Comparison of ENCODE assay signal across 10 mouse cellular contexts in the genomic region with DNA sequence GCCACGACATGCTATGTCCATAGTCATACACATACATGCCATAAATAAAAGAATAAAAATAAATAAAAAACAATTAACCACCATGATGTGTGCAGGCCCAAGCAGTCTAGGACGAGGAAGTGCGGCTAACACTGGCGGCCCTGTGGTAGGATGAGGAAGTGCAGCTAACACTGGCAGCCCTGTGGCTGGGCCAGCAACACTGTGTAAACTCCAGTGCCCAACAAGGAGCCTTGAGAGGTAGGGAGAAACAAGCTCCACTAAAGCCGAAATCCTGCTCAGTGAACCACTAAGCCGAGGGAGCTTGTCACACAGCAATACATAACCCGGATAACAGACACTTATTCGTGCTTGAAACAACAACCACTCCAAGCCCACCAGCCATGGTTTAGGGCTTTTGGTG. TPM values are rescaled to one million over a fixed set of nuclear protein-coding genes. Genes with fewer than 3 reads are reported as not detected.
DNase-seq lines count a peak whose midpoint lies in the region; ATAC-seq lines count a peak whose summit lies in the region.
"Had no signal": no experiment of that assay in that cellular context is flagged by ENCODE, and none has a peak within 500 bp of the region (broad histone marks: within the 10 kb centered on the region; RNA-seq: fewer than 3 reads in every experiment).

No protein-coding gene starts in this region.

- DNase-seq in embryo, embryonic 10 days (ENCODE audit: low spot score) = peak; percentile 25
- DNase-seq in embryo, embryonic 11 days = no peak
- peak; percentile 17 for DNase-seq in midbrain, embryonic 10.5 days (ENCODE audit: low spot score)
- DNase-seq in spleen, postnatal 36 days (ENCODE audit: low spot score in 2 of 2) = no peak
- no peak for DNase-seq in heart, postnatal 25 days (ENCODE audit: low spot score)
- DNase-seq: gastrocnemius, postnatal 25 days had no signal

- H3K27me3 ChIP-seq in midbrain, embryonic 10.5 days (ENCODE audit: low read depth, poor library complexity, severe bottlenecking) = no peaks in the 10 kb centered on the region
- H3K27me3 ChIP-seq in midbrain, embryonic 16.5 days (ENCODE audit: control insufficient read depth, insufficient read depth, low read depth, low read length) = no peaks in the 10 kb centered on the region
- no peaks in the 10 kb centered on the region for H3K27me3 ChIP-seq in kidney, embryonic 15.5 days
- H3K27me3 ChIP-seq: limb, embryonic 13.5 days had no signal

- no peak for ATAC-seq in midbrain, embryonic 16.5 days
- ATAC-seq in kidney, embryonic 15.5 days (replicated peaks; ENCODE audit: low FRiP score) = peak; percentile 79
- ATAC-seq in neutrophil, adult 5-6 weeks (ENCODE audit: extremely low read depth, insufficient number of reproducible peaks, low FRiP score, poor library complexity, severe bottlenecking) = 0 out of 2 replicates have a peak, but pooled peaks have one; percentile 30

- no peaks in the 10 kb centered on the region for H3K9me3 ChIP-seq in midbrain, embryonic 10.5 days (replicated peaks)
- H3K9me3 ChIP-seq in midbrain, embryonic 16.5 days (replicated peaks; ENCODE audit: control insufficient read depth, low read length, poor library complexity, severe bottlenecking) = no peaks in the 10 kb centered on the region
- H3K9me3 ChIP-seq in kidney, embryonic 15.5 days (replicated peaks) = no peaks in the 10 kb centered on the region
- H3K9me3 ChIP-seq: limb, embryonic 13.5 days had no signal

- no peak overlapping the region for H3K4me2 ChIP-seq in midbrain, embryonic 16.5 days (ENCODE audit: low read length)
- H3K4me2 ChIP-seq in kidney, embryonic 15.5 days = no peak overlapping the region
- H3K4me2 ChIP-seq: limb, embryonic 13.5 days had no signal

- no peak overlapping the region for H3K4me3 ChIP-seq in midbrain, embryonic 10.5 days
- no peak overlapping the region for H3K4me3 ChIP-seq in midbrain, embryonic 16.5 days (ENCODE audit: low read depth, low read length)
- no peak overlapping the region for H3K4me3 ChIP-seq in kidney, embryonic 15.5 days (replicated peaks)
- H3K4me3 ChIP-seq: limb, embryonic 13.5 days had no signal

- intact Hi-C loops in heart, postnatal 25 days (cut with DNase I) = no loop called here

- no peak overlapping the region for H3K9ac ChIP-seq in midbrain, embryonic 16.5 days (ENCODE audit: low read depth, low read length)
- no peak overlapping the region for H3K9ac ChIP-seq in kidney, embryonic 15.5 days
- H3K9ac ChIP-seq: limb, embryonic 13.5 days had no signal

- H3K27ac ChIP-seq in midbrain, embryonic 10.5 days (replicated peaks) = no peak overlapping the region
- H3K27ac ChIP-seq in midbrain, embryonic 16.5 days (ENCODE audit: low read length) = no peak overlapping the region
- H3K27ac ChIP-seq in kidney, embryonic 15.5 days = peak overlapping the region; percentile 72
- H3K27ac ChIP-seq: limb, embryonic 13.5 days had no signal

- WGBS in midbrain, embryonic 10.5 days = 93% methylated on average over 8 of the region's 8 CpGs
- 88% methylated on average over 8 of the region's 8 CpGs for WGBS in midbrain, embryonic 16.5 days
- 78% methylated on average over 8 of the region's 8 CpGs for WGBS in kidney, embryonic 15.5 days

- H3K36me3 ChIP-seq in midbrain, embryonic 10.5 days = peaks cover 100% of the 10 kb centered on the region
- H3K36me3 ChIP-seq in midbrain, embryonic 16.5 days (ENCODE audit: control insufficient read depth, insufficient read depth, low read length) = peaks cover 35% of the 10 kb centered on the region
- peaks cover 93% of the 10 kb centered on the region for H3K36me3 ChIP-seq in kidney, embryonic 15.5 days

- H3K4me1 ChIP-seq in midbrain, embryonic 10.5 days = no peaks in the 10 kb centered on the region
- H3K4me1 ChIP-seq in midbrain, embryonic 16.5 days (ENCODE audit: control insufficient read depth, insufficient read depth, low read length) = no peaks in the 10 kb centered on the region
- H3K4me1 ChIP-seq in kidney, embryonic 15.5 days = no peaks in the 10 kb centered on the region
- H3K4me1 ChIP-seq: limb, embryonic 13.5 days had no signal

RNA-seq across cellular contexts. Expression of gene Pum3, which starts 34.1 kb away (rescaled TPM):
- polyA plus RNA-seq in midbrain, embryonic 10.5 days (2016; fragmentation: Nextera tagmentation; extraction: Ambion mirVana) = 77.5 and 83.4 TPM in 2 replicates
- polyA plus RNA-seq in midbrain, embryonic 16.5 days (2015; fragmentation: Nextera tagmentation; extraction: Ambion mirVana) = 52.8 and 55.8 TPM in 2 replicates
- 89.0 and 97.7 TPM in 2 replicates for polyA plus RNA-seq in kidney, embryonic 15.5 days (2015; fragmentation: Nextera tagmentation; extraction: Ambion mirVana)
- 60.9 and 69.7 TPM in 2 replicates for total RNA-seq in neutrophil, adult 5-6 weeks (2017)
- total RNA-seq in heart, postnatal 25 days (2021) = 10 to 100 TPM; 27.0 to 30.9 TPM

Comparison
In these comparisons a context has a peak if more than half of its experiments do, and no peak if none do; other contexts are left out.
1. DNase-seq: peak in embryo, embryonic 10 days (single experiment) and midbrain, embryonic 10.5 days (single experiment); none in embryo, embryonic 11 days (single experiment), spleen, postnatal 36 days (0 of 2) and heart, postnatal 25 days (single experiment).